Mouse (Mus musculus): ENCODE measurements at regions not wholly inside any gene's neighbourhood (a gene's known extent, or its start where the extent isn't known, plus 50 kb on each side); places are given as distances from the start of the nearest gene placed in this dataset.

DNA sequence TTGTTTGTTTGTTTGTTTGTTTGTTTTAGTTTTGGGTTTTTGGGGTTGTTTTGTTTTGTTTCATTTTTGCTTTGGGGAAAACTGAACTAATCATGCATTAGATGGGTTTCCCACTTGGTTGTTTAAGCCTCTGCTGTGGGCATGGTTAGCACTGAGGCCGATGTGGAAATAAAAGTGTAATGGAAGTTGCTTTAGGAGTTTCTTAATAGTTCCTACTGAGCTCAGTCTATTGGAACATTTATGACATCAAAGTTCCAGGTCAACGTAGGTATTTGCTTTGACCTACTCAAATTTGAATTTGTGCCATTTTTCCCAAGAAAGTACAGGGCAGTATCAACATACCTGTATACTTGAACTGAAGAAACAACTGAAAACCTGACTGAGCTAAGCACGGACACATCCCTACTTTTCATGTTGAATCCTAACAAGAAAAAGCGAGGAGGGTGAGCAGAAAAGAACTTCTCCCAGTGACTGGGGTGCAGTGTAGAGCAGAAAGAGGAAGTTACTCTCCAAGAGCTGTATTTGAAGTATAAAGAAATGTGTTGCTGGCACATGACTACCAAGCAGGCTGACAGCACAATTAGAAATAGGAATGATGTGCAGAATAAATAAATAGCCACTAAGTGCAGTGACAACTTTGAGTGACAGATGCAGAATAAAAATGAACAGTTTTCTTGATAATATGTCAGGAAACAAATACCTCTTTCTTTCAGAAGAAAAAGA is 122.0 kb upstream of the Atp2b1 start:
- no peak for DNase-seq

DNA sequence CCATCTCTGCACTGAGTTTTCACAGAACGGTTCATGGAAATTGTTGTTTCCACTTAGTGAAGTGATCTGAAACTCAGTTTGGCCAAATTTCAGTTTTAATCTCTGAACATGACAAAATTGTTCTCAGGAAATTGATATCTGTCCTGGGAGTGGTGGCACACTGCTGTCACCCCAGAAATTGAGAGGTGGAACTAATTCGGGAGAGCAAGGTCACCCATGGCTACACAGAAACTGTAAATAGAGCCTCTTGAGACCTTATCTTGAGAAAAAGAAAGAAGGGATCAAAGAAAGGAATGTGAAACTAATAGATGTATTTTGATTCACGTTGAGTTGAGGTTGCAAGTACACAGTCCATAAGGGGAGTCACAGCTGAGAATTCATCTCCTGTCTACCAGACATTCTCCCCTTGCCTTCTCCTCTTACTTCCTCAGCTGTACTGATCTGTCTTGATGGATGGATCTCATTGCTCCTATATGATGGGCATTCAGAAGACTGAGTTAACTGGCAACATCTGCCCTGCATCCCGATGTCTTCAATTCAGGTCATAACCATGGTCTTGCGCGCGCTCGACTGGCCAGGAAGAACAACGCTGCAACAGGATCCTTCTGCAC is 120.2 kb upstream of the Atp2b1 start:
- no peak for DNase-seq

DNA sequence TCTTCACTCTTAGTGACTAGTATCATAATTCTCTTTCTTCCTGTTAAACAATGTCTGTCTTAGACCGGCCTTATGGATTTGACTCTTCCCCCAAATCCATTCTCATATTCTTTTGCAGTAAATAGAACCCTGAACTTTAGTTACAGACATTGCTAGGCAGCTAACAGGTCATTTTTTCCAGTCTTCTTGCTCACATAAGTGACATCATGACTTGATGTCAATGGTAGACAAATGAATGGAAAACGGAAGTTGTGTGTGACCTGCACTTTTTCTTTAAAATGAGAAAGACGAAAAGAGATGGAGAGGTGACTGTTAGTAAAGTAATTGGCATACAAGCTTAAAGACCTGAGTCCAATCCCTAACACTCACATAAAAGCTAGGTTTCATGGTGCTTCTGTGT is 118.2 kb upstream of the Atp2b1 start:
- no peak for DNase-seq

DNA sequence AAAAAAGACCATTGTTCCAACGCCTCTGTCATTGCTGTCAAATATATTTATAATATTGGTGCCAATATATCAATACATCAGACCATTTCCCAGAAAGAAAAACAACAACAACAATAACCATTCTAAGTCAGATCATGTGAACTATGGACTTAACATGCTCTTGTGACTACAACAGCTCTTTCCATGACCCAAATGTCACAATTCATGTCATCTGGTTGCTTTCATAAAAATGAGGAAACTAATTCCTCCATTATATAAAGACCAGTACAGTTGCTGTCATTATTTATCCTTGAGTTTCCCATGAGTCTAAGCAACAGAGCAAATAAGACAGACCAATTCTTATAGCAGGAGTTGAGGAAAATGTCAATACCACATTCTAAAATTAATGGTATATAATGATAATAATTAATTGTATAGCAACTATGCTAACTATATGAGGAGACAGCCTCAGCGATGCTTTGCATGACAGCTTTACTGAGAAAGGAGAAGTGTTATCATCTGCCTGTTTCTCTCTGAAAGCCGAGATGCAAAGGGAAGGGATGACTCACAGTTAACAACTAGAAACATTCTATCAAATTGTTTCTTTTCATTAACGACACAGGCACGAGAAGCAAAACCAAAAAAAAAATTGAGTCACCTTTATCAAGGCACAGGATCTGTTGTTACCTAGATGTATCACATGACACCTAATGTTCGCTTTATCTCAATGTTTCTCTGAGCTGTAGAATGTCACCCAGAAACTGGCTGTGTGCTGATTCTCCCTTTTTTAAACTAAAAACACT is 115.4 kb upstream of the Atp2b1 start:
- DNase-seq, result no peak

DNA sequence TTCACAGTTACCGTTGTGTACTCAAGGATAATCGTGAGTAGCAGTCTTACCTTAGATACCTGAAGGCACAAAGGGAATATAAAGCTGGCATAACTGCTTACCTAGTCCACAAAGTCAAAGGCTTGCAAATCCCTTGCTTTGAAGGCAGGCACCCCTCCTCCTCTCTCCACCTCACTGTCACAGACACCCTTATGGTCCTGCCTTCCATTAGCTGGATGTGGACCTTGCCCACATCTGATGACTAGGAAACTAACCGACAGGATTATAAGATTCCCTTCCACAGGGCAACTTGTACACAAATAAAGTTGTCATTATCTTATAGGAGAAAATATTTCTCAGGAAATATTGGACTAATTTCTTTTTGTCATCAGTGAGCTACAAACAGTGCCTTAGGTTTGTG is 114.4 kb upstream of the Atp2b1 start:
- no peak for DNase-seq

DNA sequence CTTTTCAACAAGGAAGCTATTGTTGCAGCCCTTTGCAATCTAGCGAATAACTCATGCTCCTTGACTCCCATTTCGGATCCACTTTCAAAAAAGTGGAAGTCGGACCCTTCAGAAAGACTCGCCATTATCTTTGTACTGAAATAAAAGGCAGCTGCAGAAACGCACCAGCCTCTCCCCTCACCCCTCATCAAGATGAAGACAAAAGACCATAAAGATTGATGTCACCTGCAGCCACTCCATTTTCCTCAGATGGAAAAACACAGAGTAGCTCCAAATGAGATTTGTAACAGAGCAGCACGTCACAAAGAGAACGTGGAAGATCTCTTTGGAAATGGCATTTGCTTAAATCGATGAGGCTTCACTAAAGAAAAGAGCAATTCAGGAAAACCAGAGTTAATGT is 113.3 kb upstream of the Atp2b1 start:
- no peak for DNase-seq

DNA sequence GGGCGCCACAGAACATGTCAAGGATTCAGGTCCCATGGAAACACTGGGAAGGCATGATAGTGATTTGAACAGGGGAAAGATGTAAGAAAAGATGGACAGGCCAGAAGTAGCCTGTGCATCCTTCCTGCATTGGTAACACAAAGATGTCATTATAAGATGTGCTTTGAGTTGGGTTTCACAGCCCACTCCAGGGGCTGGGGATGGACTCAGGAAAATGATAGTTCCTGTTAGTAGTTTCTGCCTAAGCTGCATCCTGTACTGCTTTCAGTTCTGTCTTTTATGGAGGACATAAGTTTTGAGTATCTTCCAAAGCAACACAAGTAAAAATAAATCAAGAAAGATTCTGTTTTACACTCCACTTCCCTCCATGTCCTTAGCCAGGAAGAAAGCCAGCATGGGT is 109.2 kb upstream of the Atp2b1 start:
- DNase-seq, result no peak

DNA sequence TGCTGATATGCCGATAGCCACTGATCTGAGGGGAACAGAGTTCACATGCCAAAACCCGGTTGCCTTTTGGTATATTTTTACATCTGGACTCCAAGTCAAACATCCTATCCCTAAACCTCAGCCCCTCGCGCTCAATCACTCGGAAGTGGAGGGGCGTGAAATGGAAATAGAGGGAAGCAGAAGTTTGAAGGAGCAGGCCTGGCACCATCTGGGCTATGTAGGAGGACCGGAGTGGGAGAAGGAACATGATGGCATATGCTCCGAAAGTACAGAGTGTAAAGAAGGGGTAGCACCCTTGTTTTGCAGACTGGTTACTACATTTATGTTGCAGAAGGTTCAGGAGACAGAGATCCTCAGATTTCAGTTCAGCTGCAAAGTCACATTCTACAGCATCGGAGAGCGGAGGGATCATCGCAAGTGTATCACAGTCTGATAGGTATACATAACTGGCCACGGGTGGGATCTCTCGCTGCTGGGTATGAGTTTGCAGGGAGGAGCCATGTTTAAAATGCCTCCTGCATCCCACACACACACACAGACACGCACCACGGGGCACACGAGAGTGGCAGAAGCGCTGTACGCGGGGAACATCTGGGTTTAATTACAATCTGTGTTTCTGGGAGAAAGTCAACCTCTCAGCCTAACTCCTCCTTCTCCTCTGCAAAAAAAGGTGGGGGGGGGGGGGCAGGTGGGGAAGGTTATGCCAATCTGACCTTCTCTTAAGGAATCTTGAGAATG is 107.2 kb upstream of the Atp2b1 start:
- no peak for DNase-seq

DNA sequence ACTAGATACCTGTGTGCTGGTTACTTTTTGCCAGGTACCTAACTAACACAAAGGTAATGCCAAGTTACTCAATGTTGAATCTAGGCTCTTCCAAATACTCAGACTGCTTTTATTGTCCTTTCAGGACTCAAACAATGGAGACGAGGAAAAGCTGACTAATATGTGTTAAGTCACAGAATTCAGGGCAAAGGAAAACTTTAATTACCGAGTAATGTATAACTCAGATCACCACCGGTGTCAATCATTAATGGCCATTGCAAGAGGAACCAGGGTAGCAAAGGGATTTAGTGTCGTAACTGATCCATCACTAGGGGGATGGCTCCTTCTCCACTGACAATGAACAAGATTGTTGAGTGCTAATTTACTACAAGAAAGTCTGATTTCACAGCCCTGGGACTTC is 105.6 kb upstream of the Atp2b1 start:
- no peak for DNase-seq

DNA sequence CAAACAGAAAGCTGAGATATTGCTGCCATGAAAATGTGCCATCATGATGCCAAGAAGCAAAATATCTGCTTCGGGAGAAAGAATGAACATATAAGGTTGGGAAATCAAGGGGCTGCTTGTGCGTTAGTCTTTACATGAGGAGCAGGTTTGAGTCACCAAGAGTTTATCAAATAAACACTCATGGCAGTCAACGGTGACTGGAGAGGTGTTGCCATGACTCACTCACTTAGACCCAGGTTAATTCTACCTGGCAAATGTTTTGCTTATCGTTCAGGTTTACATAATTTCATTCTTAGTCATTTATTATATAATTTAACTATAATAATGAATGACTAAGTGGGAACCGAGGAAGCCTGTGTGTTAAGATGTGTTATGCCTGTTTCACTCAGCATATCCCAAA is 85.2 kb upstream of the Atp2b1 start:
- no peak for DNase-seq

DNA sequence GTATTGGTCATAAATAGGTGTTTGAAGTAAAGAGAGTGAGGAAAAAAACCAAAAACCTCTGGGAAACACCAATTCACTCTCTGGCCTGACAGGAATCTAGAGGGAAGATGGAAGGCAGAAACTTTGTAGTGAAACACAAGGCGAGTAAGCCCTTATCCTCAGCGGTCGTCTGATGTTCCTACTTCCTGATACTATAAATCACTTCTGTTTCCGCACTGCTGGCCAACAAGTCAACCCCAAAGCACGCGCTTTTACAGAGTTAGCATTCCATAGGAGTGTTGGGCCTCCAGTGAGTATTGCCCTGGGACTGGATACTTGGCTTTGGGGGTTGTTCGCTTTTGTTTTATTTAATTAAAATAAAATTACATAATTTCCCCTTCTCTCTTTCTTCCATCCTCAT is 82.7 kb upstream of the Atp2b1 start:
- DNase-seq, result no peak

DNA sequence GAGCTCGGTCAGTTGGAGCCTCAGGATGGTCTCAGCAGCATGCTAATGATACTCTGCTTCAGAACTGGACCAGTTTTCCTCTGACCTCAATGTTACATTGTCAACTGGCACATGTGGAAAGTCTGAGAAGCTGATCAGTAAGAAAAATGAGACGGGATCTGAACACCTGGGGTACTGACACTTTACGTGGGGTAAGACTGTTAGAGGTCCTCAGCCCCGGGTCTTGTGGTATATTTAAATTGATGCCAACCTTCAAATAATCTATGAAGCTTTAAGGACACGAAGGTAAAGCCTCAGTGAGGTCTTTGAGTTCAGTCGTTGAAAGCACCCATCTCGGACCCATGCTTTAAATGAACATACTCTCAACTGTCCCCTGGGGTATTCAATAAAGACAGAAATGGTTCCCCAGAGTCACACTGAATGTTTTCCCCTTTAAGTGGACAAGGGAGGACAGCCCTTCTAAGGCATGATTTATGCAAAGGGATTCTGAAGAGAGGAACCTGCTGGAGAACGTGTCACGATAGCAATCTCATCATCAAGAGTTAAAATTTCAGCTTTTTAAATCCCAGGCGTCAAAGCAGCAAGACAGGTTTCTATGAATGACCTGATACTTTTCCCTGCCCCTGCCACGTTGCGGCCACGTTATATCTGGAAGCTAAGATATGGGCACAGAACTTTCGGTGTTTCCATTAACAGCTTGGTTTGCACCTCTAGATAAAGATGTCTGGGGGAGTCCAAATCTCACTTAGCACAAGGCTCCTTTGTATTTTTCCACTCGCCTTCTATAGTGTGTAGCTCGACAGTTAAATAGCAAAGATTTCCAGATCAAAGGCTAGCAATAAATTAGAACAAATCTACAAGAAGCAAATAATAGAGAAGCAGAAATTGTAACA is 76.7 kb upstream of the Atp2b1 start:
- no peak for DNase-seq

DNA sequence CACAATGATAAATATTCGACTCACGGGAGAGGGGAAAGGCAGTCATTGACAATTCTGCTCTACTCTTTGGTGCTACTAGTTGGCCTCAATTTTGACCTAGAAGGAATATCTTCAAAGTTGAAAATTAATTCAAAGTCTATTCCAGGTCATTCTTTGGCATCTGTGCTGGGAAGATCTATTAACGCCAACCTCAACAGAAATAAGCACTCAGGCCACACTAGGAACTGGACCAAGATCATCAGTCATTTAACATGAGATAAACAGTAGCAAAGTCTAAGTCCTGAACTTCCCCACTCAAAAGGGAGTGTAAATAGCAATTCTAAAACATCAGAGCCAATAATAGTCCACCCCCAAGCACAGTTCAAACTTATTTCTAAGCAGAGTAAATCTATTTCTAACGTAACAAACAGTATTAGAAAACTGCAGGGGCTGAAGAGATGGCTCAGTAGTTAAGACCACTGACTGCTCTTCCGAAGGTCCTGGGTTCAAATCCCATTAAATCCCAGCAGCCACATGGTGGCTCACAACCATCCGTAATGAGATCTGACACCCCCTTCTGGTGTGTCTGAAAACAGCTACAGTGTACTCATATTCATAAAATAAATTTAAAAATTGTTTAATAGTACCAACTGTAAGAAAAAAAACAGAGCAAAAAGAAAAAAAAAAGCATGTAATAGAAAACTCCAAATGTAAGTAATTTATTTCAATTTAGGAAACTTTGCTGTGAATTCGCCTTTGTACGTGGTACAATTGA is 75.1 kb upstream of the Atp2b1 start:
- peak; percentile 33 for DNase-seq

DNA sequence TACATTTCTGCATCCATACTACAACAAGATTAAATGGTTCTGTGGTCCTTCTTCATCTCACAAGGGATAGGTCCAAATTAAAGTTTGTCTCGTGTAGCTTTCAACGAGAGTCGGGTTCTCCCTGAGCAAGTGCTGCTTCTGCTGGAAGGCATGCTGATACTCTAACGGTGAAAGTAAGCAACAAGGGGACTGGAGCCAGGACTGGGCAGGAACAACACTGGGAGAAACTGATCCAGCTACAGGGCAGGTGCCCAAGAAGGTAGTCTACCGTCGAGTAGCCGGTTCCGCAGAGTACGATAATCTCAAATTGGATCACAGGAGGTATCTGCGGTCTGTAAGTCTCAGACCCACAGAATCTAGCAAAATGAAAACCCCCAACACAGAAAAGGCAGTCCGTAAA is 74.2 kb upstream of the Atp2b1 start:
- DNase-seq, result no peak

DNA sequence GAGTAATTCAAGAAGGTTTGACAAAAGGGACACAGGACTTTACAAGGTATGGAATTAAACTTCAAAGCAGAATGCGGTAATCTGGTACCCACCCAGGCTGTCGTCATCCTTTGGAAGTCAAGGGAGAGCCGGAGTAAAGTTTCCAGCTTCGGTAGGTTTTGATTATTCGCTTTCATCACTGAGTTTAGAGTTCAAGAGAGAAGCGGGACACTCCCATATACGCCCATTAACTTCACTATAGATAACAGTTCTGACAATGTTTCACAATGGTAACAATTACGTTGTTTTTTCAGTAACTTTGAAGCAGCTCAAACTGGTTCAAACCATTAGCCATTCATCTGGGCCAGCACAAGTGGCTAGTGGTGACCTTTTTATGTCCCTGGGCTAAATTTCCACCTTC is 73.8 kb upstream of the Atp2b1 start:
- no peak for DNase-seq

DNA sequence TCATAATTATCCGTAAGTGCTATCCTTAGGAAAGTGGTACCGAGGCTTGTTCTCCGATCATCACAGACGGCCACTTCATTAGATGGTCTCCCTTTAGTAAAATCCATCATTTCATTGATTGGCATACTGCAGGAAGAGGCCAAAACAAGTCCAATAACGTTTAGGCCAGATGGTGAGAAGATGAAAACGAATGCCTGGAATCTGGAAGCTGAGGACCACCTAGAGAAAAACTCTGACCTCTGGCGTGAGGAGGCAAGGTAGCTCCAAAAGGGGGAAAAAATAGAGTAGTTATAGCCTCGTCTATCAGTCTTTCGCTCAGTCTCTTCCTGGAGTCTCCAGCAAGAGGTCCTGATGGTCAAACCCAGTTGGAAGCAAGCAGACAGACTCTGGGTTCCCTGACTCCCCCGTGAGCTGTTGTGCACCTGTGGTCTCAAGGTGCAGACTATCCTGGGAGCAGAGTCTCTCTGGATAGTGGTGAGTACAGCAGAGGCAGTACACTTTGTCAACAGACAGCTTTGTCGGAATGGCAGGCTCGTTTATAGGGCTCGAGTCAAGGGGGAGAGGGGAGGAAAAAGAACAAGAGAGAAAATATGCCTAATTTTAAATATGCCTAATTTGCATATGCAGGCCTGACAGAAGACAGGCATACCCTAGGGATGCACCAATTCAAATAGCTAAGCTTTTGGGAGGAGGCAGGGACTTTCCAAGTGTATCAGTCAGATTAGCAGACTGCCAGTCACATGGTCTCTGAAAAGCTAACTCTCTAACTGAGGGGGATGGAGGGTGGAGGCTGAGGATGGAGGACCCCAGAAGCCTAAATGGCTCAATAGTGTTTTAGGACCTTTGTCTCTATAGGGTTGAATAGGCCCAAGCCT is 73.0 kb upstream of the Atp2b1 start:
- no peak for DNase-seq

DNA sequence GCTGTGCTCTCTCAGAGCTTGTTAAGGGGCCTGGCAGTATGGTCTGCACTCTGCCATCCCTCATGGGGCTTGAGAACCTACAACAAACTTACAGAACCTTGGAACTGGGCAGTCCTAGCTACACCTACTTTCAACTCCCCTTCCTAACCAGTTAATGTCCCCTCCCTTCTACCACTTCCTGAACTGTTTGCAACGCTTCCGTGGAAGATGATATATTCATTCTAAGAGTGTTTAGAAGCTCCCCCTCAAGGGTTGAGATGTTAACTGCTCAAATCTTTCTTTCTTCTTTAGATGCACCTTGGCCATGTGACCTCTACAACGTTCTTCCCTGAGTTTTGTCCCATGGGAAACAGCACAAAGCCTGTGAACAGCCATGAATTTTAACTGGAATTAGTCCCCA is 72.3 kb upstream of the Atp2b1 start:
- DNase-seq, result no peak

DNA sequence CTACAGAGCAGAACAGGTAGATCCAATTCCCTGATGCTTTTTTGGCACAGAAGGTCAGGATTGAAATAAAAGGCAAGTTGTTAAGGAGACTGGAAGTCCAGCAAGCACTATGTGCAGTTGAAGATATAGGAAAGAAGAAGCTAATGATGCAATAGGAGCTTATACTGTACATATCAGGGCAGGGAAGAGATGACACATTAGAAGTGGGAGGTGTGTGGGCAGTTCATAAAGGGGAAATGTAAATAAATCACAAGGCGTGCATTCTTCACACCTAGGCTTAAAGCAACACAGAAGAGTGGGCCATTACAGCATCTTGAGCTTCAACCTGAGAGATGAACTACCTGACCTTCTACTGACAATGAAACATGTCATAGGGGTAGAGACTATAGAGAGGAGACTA is 71.5 kb upstream of the Atp2b1 start:
- no peak for DNase-seq

DNA sequence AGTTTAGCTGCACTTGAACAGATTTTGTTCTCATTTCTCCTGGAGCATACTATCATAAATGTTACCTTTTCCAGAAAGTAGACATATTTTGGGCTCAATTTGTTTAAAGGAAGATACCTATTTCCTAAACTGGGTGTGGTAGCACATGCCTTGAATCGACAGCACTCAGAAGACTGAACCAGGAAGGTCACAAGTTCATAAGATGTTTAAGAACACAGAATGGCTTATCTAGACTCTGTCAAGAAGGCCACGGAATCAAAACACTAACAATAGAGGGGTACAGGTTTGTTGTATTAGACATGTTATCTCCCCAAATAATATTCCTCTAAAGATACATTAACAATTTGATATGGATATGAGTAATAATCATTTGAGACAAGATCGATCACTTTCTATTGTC is 64.4 kb upstream of the Atp2b1 start:
- DNase-seq, result no peak

DNA sequence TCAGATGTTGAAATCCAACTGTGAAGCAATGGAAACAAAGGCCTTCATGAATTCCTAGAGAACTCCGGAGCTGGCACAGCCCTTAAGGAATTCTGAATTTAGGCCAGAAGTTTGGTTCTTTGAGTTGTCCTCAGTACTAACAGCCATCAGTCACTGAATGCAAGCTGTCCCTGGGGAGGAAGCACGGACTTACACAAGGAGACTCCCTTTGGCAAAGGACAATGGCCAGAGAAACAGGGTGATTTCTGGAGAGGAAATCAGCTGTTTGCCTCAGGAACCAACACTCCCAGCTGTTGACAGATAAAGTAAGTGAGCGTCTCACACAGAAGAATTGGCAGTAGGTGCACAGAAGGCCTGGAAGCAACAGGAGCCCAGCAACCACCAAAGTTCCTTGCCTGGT is 56.8 kb upstream of the Atp2b1 start:
- DNase-seq, result peak; percentile 81

DNA sequence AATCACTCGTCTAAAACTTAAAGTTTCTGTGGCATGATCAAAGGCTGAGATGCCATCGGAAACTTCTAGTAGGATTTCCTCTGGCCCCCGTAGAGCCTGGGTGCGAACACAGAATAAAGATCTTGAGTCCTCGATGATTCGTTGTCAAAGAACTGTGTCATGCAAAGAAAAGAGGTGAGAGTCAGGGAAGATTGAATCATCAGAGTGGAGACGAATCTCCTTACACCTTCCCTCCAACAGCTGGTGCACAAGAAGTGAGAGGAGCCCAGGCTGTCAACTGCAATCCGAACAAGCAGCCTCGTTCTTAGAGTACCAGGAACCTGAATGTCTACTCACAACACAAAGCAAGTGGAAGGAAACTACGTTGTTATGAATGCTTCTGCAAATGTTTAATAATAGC is 52.7 kb upstream of the Atp2b1 start:
- no peak for DNase-seq
